Mouse (Mus musculus): ENCODE data around the gene Tmc4.
A peak's percentile ranks its signal among the peaks of the same experiment; 100 is the strongest.

The Tmc4 gene

GRCm38 (mm10) chr7:3644348-3644671 lies 33.0 kb downstream of the Tmc4 start:
- peak in 1 of 2 experiments; percentile 21 for DNase-seq (ENCODE audit: low spot score in 2 of 2)

GRCm38 (mm10) chr7:3643843-3644242 lies 33.5 kb downstream of the Tmc4 start:
- no peak for DNase-seq (ENCODE audit: low spot score in 2 of 2)

GRCm38 (mm10) chr7:3643412-3643811 lies 33.9 kb downstream of the Tmc4 start:
- DNase-seq (ENCODE audit: low spot score in 2 of 2), result no peak

- no peak for DNase-seq (ENCODE audit: low spot score in 2 of 2)
These were observed 46.9 kb downstream of the Tmc4 start for GRCm38 (mm10) chr7:3630478-3630815.

GRCm38 (mm10) chr7:3629543-3630477 lies 47.5 kb downstream of the Tmc4 start, which contains the start of the genes Tfpt and Prpf31:
Gene Tfpt (minus strand): TSS chr7:3629929.
Gene Prpf31 (plus strand): TSS chr7:3629985.
- DNase-seq (ENCODE audit: low spot score in 2 of 2), result peak; percentile 91 to 93

GRCm38 (mm10) chr7:3629030-3629429 lies 48.3 kb downstream of the Tmc4 start:
- DNase-seq (ENCODE audit: low spot score in 2 of 2), result no peak

GRCm38 (mm10) chr7:3617242-3617995 lies 59.9 kb downstream of the Tmc4 start, which contains the start of gene Ndufa3:
Gene Ndufa3 (plus strand): TSS chr7:3617373.
- peak; percentile 89 to 93 for DNase-seq (ENCODE audit: low spot score in 2 of 2)

GRCm38 (mm10) chr7:3616389-3617241 lies 60.7 kb downstream of the Tmc4 start:
- no peak for DNase-seq (ENCODE audit: low spot score in 2 of 2)

GRCm38 (mm10) chr7:3616057-3616388 lies 61.3 kb downstream of the Tmc4 start, which contains the start of gene Oscar:
Gene Oscar (minus strand): TSS chr7:3616157.
- no peak for DNase-seq (ENCODE audit: low spot score in 2 of 2)

Measured in spleen, postnatal 36 days (tissue).